Mouse (Mus musculus) testis, adult 2 months (tissue): ENCODE results near the gene Prss58. TPM values are rescaled to one million over a fixed set of nuclear protein-coding genes. Genes with fewer than 3 reads are reported as not detected.

Source experiments
- H3K27ac ChIP-seq: fragments of 200-500 bp; 2 replicates; pipeline ENCODE4 v1.5.1; 2012; ENCODE audit warnings: low read depth, low read length; ENCODE audit not compliant: control insufficient read depth, insufficient read depth
- H3K27me3 ChIP-seq: fragments of 200-500 bp; 2 replicates; pipeline ENCODE4 v1.6.1; 2012; ENCODE audit warnings: mild to moderate bottlenecking, low read length, moderate library complexity; ENCODE audit not compliant: control insufficient read depth, insufficient read depth
- H3K36me3 ChIP-seq: fragments of 200-500 bp; 2 replicates; pipeline ENCODE4 v1.6.1; 2012; ENCODE audit warnings: mild to moderate bottlenecking, low read length; ENCODE audit not compliant: control insufficient read depth, insufficient read depth
- H3K4me1 ChIP-seq: fragments of 200-500 bp; 2 replicates; pipeline ENCODE4 v1.6.1; 2012; ENCODE audit warnings: low read length; ENCODE audit not compliant: control insufficient read depth, insufficient read depth
- H3K4me3 ChIP-seq: fragments of 200-500 bp; 2 replicates; pipeline ENCODE4 v1.5.1; 2012; ENCODE audit warnings: low read depth, mild to moderate bottlenecking, low read length, moderate library complexity, mixed read lengths; ENCODE audit not compliant: control insufficient read depth
- CTCF ChIP-seq: fragments of 200-500 bp; IDR thresholded peaks from 2 replicates; pipeline ENCODE4 v1.5.1; 2012; ENCODE audit warnings: low read depth, mild to moderate bottlenecking, inconsistent platforms, low read length, moderate library complexity; ENCODE audit not compliant: control insufficient read depth, insufficient read depth, insufficient replicate concordance
- POLR2A ChIP-seq: fragments of 200-500 bp; IDR thresholded peaks from 2 replicates; pipeline ENCODE4 v1.6.1; 2012; ENCODE audit warnings: low read depth, mild to moderate bottlenecking, inconsistent platforms, low read length, moderate library complexity; ENCODE audit not compliant: control insufficient read depth
- polyA plus RNA-seq: library from polyadenylated mRNA; depleted of rRNA; stranded (reverse); fragments of >200 nt; gene quantifications from 2 replicates; pipeline ENCODE4 v1.2.3, GENCODE M21; 2012; rRNA removed

The Prss58 gene
- polyA plus RNA-seq, 1 experiment = 129 TPM

GRCm38 (mm10) chr6:40887394-40887793 is 12.8 kb downstream of the Prss58 start, which contains the start of gene Moxd2:
Gene Moxd2, minus strand, starts transcription at chr6:40887494.
- H3K4me1 ChIP-seq = no peaks in the 10 kb centered on the region
- no peak within 1 kb of the TSS for H3K27ac ChIP-seq
- TF ChIP-seq CTCF (no peak), POLR2A (no peak)
- H3K4me3 ChIP-seq = no peak within 1 kb of the TSS
- H3K27me3 ChIP-seq = no peaks in the 10 kb centered on the region
- no peaks in the 10 kb centered on the region for H3K36me3 ChIP-seq

- Histone ChIP-seq H3K4me1 (no peaks in the 10 kb centered on the region), H3K27ac (no peak overlapping the region), H3K36me3 (no peaks in the 10 kb centered on the region), H3K27me3 (no peaks in the 10 kb centered on the region), H3K4me3 (no peak overlapping the region)
- TF ChIP-seq POLR2A (no peak), CTCF (no peak)
These were observed 54.9 kb downstream of the Prss58 start for GRCm38 (mm10) chr6:40845283-40845682.

Other genes with a start within 250 kb of the Prss58 start
- gene Moxd2, start 12.9 kb downstream of the Prss58 start, polyA plus RNA-seq = 0.10 and 0.13 TPM in 2 replicates
- 344 and 468 TPM in 2 replicates for gene 1700074P13Rik, start 40.2 kb upstream of the Prss58 start, polyA plus RNA-seq
- gene Gm4744, start 51.5 kb upstream of the Prss58 start, polyA plus RNA-seq = not detected in 2 replicates
- not detected in 2 replicates for gene 1810009J06Rik, start 64.4 kb upstream of the Prss58 start, polyA plus RNA-seq
- not detected in 2 replicates for gene Gm2663, start 99.1 kb upstream of the Prss58 start, polyA plus RNA-seq
- gene 2210010C04Rik, start 135.1 kb upstream of the Prss58 start, polyA plus RNA-seq = 0.29 and 0.41 TPM in 2 replicates